Mouse (Mus musculus) kidney, postnatal 4 days (tissue): ENCODE results near the gene Cyp3a13.
"Not testable (repeated sequence)": the region's sequence is repeated elsewhere in the genome, so short reads cannot be mapped to it uniquely, and the experiment has no call there.

ENCODE experiments used
- DNase-seq, 2 experiments: peaks; one replicate each; pipeline ENCODE4 v3.0.0; 2021; ENCODE audit warnings: mixed read lengths in 2 of 2

Gene Cyp3a13

GRCm38 (mm10) chr5:137871644-137872380, 49.6 kb downstream of the Cyp3a13 start, which contains the start of gene Pilrb2:
Gene Pilrb2 (minus strand): TSS chr5:137871815.
- not testable (repeated sequence) for DNase-seq

- not testable (repeated sequence) for DNase-seq
Measured at GRCm38 (mm10) chr5:137868600-137868999, 52.8 kb downstream of the Cyp3a13 start.

- not testable (repeated sequence) for DNase-seq
Measured at GRCm38 (mm10) chr5:137864008-137864407, 57.4 kb downstream of the Cyp3a13 start.

GRCm38 (mm10) chr5:137857960-137858710, 63.3 kb downstream of the Cyp3a13 start, which contains the start of gene Pilrb1:
Gene Pilrb1 (minus strand): TSS chr5:137858106.
- DNase-seq = not testable (repeated sequence)

GRCm38 (mm10) chr5:137856870-137857269, 64.5 kb downstream of the Cyp3a13 start:
- peak in 1 of 2 experiments; percentile 15 for DNase-seq

- DNase-seq = not testable (repeated sequence)
Measured at GRCm38 (mm10) chr5:137854907-137855306, 66.5 kb downstream of the Cyp3a13 start.

- DNase-seq = not testable (repeated sequence)
Measured at GRCm38 (mm10) chr5:137850313-137850712, 71.1 kb downstream of the Cyp3a13 start.
